Mouse (Mus musculus) liver, embryonic 14.5 days (tissue): ENCODE data around the gene Gfra1.

Experiments
- CTCF ChIP-seq: IDR thresholded peaks from 2 replicates; pipeline ENCODE4 v1.5.1; 2016; ENCODE audit warnings: antibody characterized with exemption, low read depth, control low read depth
- EP300 ChIP-seq: IDR thresholded peaks from 2 replicates; pipeline ENCODE4 v1.6.1; 2016; ENCODE audit warnings: antibody characterized with exemption, low read depth

GRCm38 (mm10) chr19:58309620-58310275, 146.0 kb downstream of the Gfra1 start:
- TF ChIP-seq CTCF: no peak
- TF ChIP-seq EP300: no peak
